Mouse (Mus musculus) 3T3-L1 (cell line): ENCODE results near the gene Zfp54.
"Not testable (repeated sequence)": the region's sequence is repeated elsewhere in the genome, so short reads cannot be mapped to it uniquely, and the experiment has no call there.

ENCODE experiments used
- DNase-seq: peaks from one replicate; pipeline ENCODE4 v3.0.0-alpha.2; 2015; ENCODE audit warnings: low read depth, low spot score

The Zfp54 gene

GRCm38 (mm10) chr17:21422664-21423599 is at the start of gene Zfp54:
Zfp54 (plus strand) TSS chr17:21423227.
- DNase-seq, result peak; percentile 87

- no peak for DNase-seq
Measured at GRCm38 (mm10) chr17:21375311-21375710, 47.7 kb upstream of the Zfp54 start.

- peak; percentile 94 for DNase-seq
Measured at GRCm38 (mm10) chr17:21383391-21384056, 39.5 kb upstream of the Zfp54 start, which contains the start of gene Zfp677. Zfp677 (plus strand) TSS chr17:21383748.

GRCm38 (mm10) chr17:21384057-21384411 is 39.0 kb upstream of the Zfp54 start:
- DNase-seq, result peak; percentile 72

GRCm38 (mm10) chr17:21438806-21439400 is 15.9 kb downstream of the Zfp54 start:
- DNase-seq, result peak; percentile 36

- peak; percentile 93 for DNase-seq
Measured at GRCm38 (mm10) chr17:21449669-21450068, 26.6 kb downstream of the Zfp54 start.

GRCm38 (mm10) chr17:21450138-21450704 is 27.2 kb downstream of the Zfp54 start, which contains the start of gene Zfp51:
Zfp51 (plus strand) TSS chr17:21450374.
- DNase-seq, result peak; percentile 96

GRCm38 (mm10) chr17:21463550-21463949 is 40.5 kb downstream of the Zfp54 start:
- no peak for DNase-seq

- no peak for DNase-seq
Measured at GRCm38 (mm10) chr17:21472032-21472652, 49.1 kb downstream of the Zfp54 start.

- DNase-seq, result no peak
Measured at GRCm38 (mm10) chr17:21472653-21473307, 49.8 kb downstream of the Zfp54 start.

- DNase-seq, result peak; percentile 47
Measured at GRCm38 (mm10) chr17:21473362-21474190, 50.5 kb downstream of the Zfp54 start.

GRCm38 (mm10) chr17:21474729-21475128 is 51.7 kb downstream of the Zfp54 start:
- DNase-seq, result peak; percentile 43

GRCm38 (mm10) chr17:21475290-21475689 is 52.3 kb downstream of the Zfp54 start:
- DNase-seq, result not testable (repeated sequence)

- not testable (repeated sequence) for DNase-seq
Measured at GRCm38 (mm10) chr17:21476351-21476750, 53.3 kb downstream of the Zfp54 start.

- peak; percentile 37 for DNase-seq
Measured at GRCm38 (mm10) chr17:21478103-21478777, 55.2 kb downstream of the Zfp54 start.
